Mouse (Mus musculus) cerebellum, postnatal 10 days (tissue): ENCODE measurements at regions not wholly inside any gene's neighbourhood (a gene's known extent, or its start where the extent isn't known, plus 50 kb on each side); places are given as distances from the start of the nearest gene placed in this dataset.

Experiments used
- DNase-seq, 2 experiments: peaks; one replicate each; pipeline ENCODE4 v3.0.0; 2021; ENCODE audit warnings: mixed read lengths in 2 of 2

DNA sequence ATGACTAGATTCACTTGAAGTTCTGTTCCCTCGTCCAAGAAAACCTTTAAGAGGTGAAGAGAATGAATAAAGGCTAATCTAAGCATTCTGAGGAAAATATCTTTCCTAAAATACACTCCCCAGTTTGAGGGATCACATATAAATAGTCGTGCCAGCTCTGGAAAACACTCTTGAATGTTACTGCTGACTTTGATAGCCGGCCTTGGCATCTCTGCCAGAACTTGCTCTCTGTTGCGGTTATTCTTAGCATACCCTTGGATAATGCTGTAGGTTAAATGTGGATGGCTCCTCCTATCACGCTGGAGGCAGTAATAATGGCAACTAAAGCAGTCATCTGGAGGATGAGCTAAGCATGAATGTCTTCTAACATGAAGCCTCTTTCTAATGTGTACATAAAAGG is 363.6 kb upstream of the Adgrl2 start:
- DNase-seq: no peak

DNA sequence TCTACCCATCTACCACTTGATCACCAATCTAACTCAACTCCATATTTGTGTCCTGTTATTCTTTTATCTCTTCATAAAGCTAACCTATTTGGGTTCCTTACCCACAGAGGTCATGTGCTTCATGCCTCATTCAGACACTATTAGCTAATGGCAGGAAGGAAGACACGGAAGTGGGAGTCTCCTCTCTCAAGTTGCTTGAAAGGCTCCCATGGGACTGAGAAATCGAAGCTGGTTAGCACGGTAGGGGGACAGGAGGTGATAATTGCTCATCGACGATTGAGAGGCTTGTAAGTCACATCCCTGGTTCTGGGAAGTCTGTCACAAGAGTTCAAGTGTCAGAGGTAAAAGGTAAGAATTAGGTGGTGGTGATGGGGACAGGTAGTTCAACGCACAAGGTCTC is 362.2 kb upstream of the Adgrl2 start:
- no peak for DNase-seq

DNA sequence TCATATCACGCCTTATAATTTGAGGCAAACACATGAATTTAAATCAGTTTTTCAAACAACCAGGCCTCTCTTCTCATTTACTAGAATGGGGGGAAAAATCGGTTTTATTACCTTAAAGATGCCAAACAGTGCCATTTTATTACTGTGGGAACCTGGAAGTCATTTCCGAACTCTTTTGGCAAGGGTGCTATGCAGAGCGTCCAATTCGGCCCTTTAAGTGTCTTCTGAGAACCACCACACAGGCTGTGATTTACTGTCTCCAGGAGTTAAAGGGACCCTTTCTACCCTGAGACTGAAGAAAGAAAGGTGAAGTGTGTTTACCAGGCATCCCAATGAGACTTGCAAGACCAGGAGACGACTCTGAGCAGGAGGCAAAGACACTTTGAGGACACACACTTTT is 359.4 kb upstream of the Adgrl2 start:
- no peak for DNase-seq

DNA sequence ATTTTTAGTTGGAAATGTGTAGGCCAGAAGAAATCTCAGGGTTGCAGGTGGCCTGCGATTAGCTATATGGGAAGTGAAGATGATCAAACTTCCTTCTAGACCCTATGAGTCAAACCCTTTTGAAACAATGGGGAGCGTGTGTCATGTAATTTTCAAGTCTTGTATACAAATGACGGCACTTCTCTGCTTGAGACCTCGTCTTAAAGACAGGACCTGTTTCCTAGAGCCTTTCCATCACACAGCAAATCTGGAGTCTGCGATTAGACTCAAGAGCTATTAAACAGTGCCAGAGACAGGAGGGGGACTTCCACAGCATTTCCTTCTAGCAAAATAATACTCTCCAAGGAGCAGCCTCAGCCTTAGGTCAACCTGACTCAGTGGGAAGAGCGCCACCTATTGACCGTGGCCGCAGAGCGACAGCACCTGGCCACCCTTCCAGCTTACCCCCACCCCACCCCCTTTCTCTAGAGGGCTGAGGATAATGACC is 358.9 kb upstream of the Adgrl2 start:
- DNase-seq: peak; percentile 65 to 67

DNA sequence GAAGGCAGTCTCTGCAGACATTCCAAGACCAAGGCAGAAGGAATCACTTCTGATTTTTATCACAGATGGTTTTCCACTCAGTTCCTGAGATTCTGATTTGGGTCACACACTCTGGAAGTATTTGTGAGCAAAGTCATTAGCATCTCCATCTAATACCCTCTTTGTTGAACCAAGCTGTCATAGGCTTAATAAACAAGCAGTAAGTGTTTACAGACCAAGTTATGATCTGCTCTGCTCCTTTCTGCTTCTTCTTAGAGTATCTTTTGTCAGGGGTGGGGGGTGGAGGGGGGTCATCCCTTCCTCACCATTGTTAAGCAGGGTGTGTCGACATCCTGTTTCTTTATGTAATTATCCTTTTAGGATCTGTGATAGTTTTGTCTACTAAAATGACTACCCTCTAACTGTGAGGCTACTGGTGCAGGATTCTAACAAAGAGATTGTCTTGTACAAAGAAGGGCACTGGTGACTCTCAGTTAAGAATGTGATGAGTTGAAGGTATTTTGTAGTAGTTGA is 358.2 kb upstream of the Adgrl2 start:
- DNase-seq: no peak

DNA sequence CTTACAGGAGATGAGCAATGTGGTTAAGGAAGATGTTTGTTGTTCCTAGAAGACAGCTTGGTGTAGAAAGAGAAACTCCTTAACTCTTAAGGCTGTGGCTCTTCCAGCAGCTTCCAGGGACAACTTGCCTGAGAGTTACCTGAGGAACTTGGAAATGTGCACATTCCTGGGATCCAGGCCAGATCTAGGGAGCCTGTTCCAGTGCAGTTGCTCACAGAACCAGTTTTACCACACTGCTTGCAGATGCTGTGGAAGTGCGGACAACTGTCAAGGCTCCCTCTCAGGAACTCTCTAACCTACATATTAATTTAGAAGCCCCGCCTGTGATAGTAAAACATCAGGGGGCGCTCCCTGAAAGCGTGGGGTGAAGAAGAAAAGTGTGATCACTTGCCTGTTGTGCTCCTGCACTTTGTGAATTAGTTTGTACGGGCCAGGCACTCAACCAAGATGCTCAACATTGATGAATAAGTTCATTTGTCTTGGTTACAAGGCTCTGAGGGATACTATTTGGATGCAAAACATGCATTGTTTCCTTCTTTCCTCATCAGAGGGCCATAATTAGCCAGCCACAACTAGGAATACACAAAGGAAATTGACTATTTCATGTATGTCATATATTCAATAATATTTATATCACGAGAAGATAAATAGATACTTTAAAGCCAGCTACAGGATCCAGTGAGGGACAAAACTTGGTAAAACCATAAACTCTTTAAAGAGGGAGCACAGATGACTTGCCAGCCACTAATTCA is 357.1 kb upstream of the Adgrl2 start:
- DNase-seq: no peak

DNA sequence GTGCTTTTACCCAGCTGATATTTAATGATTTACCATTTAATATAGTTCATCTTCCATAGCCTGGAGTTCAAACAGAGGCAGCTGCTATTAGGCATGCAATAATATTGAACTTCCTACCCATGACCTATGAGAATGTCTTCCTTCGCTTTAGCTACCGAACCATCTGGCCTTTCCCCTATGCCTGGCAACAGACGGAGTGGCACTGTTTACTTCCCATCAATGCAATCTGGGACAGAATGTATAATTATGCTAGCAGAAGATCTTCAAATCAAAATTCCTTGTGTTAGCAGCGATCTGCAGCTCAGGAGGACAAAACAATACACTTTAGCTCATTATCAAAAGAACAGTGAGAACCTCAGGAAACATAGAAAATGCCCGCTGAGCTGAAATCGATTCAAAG is 352.2 kb upstream of the Adgrl2 start:
- peak in 1 of 2 experiments; percentile 24 for DNase-seq

DNA sequence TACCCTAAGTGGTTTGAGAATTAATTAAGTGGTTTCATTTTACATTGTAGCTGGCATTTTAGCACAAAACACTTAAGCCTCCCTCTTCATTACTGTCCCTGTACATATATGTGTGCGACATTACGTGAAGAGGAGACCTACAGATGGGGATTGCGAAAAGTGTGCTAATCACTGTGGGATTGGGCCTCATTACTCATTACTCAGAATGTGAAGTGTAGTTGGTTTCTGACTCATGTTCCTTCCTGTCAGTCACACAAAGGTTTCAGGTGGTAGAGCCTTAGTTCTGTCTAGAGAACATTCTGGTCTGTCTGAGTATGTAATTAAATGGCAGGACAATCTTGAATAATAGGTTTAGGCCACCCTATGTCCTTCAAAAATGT is 349.0 kb upstream of the Adgrl2 start:
- no peak for DNase-seq

DNA sequence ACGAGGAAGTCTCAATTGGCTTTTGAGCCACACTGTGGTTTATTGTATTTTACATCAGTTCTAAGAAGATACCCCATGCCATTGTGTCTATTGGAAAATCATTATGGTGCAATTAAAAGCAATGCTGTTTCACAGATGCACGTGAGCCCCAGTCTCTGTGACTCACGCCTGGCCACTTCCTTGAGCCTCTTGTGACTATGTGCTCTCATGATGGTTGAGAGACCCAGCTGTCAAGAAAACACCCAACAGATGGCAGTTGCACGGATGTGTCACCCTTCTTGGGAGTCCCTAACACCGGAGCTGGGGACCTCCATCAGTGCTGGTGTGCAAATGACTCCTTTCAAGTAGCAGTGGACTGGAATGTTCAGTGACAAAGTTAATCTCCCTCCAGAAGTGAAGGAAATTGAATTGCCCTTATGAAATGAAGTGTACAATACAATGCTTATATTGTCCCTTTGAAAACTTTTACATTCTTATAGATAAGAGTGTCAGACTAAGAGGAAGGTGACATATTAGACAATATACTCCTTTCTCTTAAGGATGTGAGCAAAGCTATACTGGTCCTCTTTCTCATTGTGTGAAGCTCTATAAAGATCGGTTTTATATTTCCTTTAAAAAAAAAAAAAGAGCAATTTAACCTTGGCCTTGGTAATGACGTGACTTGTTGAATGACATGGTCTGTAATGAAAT is 348.5 kb upstream of the Adgrl2 start:
- DNase-seq: no peak

DNA sequence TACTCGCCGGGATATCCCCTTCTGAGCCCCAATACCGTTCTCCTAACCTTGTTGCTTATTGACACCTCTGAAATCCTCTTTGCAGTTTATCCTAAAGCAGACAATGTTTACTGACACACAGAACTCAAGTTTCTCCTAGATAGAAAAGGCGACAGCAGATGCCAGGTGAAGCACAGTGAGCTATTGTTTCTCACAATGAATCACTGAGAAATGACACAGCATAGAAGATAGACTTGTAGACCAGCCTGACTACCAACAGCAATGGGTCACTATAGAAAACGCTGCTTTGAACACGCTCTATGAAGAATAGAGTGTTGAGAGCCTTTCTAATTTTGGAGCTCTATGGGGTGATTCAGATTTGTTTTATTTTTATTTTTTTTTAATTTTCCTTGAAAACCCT is 344.9 kb upstream of the Adgrl2 start:
- no peak for DNase-seq

DNA sequence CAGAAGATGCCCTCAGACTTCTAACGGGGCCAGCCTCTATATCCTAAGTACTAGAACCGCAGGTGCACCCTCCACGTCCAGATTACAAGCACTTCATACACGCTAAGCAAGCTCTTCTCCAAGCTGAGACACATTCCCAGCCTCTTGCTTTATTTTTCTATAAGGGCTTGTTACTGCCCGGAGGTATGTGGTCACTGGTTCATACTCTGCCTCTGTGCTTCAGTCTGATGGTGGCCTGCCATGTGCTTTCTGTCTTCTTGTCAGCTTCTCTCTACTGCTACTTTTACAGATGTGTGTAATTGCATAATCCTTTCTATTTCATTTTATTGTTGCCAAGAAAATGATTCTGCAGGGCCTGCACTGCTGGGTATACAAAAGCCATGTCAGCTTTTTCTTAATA is 343.3 kb upstream of the Adgrl2 start:
- no peak for DNase-seq

DNA sequence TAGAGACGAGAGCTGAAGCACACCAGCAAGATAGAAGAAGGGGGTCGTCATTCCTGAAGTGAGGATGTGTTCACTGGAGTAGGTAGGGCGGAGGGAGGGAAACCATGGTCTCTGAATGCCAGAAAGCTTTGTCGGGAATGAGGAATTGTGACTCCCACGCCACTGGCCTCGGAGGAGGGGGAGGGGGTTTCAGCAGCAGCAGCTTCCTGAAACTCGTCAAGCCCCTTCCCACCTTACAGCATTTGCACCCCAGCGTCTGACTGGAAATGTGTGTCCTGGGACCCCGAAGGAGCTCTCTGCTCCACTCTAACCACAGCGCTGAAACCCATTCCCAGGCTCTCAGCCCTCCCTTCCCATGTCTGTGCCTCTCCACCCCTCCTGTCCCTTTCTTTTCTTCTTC is 342.8 kb upstream of the Adgrl2 start:
- no peak for DNase-seq

DNA sequence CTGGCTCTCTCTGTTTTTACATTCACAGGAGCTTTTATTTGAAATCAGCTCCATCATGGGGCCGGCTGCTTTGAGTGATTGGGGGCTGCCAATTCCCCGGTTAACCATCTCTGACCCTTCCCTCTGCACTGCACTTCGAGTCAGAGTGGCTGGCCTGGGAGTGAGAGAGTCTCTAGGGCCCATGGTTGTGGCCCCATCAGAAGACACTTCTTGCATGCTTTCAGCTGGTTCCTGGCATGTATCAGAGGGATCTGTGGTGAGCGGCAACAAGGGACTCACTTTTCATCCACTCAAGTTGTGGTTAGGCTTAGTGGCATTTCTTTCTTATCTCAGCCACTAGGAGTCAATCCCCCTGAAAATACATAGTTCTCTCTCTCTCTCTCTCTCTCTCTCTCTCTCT is 341.8 kb upstream of the Adgrl2 start:
- DNase-seq: no peak

DNA sequence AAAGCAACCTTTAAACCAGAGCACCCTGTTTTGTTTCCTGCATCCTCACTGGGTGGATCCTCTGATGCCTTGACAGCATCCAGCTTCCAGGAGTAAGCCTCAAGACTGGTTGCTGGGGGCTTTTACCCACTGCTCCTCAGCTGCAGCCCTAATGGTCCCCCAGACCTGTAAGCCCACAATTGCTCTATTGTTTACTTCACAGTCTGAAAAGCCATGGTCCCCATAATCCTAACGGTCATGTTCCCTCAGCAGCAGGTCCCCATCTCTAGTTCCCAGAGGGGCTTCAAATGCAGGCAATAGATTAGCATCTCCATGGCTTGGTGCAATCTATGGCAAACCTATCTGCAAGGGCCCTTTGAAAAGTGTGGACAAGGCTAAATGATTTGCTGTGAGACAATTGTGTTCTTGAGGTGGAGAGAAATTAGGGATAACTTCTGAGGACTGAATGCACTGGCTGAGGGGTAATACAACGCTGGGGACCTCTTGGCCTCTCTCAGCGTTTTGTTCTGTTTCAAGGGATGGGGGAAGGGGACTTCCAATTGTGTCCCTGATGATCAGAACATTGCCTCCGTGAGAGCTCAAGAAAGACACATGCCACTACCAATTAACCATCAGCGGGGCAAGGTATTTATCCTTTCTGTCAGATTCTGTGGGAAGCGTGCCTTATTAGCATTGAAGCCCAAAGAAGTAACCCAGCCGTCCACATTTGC is 341.1 kb upstream of the Adgrl2 start:
- no peak for DNase-seq

DNA sequence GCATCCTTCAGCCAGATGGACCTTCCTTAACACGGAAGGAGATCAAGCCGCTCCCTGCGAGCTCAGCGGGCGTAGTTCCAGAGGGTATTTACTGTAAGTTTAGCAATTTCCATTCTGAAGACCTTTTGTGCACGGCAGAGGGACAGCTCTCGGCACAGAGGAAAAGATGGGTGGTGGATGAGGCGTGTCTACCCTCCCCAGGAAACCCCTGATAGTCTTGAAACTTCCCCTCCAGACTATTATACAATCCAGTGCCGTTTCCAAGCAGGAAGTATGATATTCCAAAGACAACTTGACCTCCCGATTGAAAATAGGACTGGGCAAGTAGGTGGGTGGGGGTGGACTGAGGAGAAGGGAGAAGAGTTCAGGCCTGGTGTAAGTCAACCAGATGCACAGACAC is 340.4 kb upstream of the Adgrl2 start:
- peak; percentile 24 to 32 for DNase-seq

DNA sequence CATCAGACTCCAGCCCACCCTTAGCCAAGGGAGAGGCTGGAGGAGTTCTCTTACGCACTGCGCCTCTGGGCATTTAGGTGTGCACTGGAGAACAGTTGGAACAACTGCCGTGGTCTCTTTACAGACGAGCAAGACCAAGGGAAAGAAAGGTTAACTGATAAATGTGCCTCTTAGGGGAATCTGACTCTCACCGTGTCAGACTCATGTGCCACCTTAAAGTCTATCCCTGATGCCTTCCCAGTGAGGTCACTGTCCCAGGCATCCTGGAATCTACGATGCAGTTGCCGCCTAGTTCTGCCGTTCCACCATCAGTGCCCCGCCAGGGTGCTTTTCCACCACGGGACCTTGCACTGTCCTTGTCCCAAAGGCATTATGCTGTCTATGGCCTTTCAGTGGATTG is 339.7 kb upstream of the Adgrl2 start:
- no peak for DNase-seq

DNA sequence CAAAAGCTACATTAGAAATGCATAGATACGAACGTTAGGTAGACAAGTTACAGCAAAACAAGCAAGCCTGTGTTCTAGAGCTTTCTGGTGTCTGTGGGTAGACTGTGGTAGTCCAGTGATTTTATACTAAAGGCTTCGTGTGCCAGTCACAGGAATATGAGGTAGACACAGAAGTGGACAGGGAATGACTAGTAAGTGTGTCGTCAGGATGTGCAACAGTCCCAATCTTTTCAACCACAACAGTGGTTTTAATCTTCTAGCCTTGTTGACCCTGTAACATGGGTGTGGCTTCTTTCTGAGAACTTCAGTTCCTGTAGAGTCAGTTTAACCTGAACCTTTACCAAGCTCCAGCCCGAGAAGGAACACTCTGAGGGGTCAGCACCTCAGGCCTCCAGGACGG is 339.3 kb upstream of the Adgrl2 start:
- no peak for DNase-seq

DNA sequence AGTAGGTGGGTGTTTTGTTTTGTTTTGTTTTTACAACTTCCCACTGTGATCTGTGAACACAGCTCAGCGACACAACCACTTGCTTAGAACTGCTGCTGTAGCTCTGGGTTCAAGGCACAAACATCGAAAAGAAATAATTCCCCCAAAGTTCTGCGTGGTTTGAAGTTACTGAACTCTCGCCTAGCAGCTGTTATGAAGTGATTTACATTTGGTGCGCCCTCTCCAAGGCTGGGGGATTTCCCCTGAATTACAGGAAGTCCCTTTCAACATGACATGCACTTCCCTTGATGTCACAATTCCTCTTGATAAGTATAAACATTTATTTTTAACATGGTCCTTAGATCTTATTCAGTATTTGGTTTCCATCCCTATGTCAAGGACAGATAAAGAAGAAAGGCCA is 336.3 kb upstream of the Adgrl2 start:
- no peak for DNase-seq

DNA sequence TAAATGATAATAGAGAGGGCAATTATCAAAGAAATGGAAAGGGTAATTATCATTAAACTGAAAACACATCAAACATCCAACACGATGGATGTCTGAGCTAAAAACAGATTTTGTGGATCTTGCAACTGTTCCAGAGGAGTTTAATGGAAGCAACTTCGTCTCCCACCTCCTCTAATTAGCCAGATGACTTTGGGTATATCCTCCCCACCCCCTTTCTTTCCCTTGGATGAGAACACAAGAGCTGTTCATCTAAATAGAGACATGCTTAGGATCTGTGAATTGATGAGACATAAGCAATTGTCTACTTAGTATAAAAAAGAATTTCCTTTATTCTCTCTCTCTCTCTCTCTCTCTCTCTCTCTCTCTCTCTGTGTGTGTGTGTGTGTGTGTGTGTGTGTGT is 333.7 kb upstream of the Adgrl2 start:
- DNase-seq: no peak

DNA sequence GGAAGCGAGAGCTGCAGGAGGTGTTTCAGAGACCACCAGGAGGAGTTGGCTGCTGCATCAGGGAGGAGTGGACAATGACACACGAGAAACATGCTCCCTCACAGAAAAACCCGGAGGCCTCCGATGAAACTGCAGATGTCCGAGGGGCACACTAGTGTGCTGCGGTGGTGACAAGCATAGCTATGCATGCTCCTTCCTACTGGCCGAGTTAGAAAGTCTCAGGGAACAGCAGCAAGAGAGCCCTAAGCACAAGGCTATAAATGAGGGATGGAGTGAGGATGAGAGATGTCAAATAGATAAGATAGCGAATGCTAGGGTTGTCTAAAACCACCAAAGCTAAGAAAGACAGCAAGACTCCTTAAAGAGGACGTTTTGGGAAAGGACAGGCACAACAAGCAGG is 328.4 kb upstream of the Adgrl2 start:
- DNase-seq: no peak

DNA sequence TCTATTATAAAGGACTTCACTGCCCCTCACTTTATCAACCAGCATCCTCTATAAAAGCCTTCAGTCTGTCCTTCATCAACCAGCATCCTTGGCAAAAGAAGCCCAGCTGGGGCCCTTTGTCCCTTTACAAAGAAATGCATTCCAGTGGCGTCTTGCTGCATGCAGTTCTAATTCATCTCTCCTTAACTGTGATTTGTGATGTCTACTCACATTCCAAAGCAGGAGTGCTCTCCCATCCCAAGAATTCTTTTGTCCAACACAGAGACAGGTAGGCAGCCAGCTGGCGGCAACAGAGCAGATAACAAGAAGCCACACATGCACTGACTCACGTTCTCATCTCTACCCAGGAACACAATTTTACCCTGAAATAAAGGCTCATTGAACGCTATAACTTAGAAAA is 323.9 kb upstream of the Adgrl2 start:
- no peak for DNase-seq

DNA sequence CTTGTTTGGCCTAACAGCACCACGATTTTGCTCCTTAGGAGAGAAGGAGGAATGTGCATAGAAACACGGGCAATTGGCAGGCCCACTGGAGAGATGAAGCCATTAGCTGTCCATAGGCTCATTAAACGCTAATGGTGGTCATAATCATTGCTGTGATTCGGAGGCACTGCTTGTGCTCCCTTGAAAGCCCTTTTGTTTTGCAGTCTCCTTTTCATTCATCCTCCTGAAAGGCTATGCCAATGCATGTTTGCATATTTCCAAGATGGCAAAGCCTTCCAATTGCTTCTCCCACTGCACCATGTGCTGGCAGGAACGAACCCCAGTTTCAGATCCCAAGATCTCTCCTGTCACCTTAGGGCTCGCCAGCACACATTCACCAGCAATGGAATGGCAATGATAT is 322.9 kb upstream of the Adgrl2 start:
- no peak for DNase-seq

DNA sequence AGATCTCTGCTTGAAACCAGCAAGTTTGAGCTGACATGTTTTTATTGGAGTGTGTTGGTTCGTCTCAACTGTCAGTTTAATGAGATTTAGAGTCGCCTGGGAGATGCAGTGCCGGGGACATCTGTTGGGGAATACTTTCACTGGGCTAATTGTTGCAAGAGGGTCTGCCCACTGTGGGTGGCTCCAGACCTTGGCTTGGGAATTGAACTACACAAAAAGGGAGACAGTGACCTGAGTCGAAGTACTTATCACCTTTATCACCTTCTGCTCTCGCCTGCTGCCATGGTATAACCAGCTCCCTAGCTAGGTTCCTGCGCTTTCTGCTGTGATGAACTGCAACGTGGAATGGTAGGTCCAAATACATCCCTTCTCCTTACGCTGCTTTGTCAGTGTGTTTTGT is 321.2 kb upstream of the Adgrl2 start:
- DNase-seq: no peak

DNA sequence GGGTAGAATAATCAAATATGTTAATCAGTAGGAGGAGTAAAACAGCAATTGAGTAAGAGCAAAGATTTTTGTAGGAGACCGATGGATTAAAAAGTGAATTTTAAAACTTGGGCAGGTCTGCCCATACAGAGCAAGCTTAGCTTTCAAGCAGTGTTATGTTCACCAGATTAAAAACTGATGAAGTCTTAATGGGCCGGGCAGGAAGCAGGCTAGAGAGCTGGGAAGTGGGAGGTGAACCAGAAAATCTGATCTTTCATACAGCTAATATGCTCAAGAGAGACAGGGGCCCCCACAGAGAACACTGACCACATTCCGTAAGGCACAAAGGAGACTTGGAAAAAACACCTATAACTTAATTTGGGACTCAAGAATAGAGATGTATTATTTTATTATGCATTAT is 316.4 kb upstream of the Adgrl2 start:
- no peak for DNase-seq
